Mouse (Mus musculus) c-Kit-positive CD71-negative TER-119-negative erythroid progenitor cells, embryonic 14.5 days (primary cell): ENCODE results near the gene Matk.

Experiments
- DNase-seq: peaks from one replicate; pipeline ENCODE4 v3.0.0-alpha.2; 2013; ENCODE audit warnings: low read depth

Gene Matk

DNA sequence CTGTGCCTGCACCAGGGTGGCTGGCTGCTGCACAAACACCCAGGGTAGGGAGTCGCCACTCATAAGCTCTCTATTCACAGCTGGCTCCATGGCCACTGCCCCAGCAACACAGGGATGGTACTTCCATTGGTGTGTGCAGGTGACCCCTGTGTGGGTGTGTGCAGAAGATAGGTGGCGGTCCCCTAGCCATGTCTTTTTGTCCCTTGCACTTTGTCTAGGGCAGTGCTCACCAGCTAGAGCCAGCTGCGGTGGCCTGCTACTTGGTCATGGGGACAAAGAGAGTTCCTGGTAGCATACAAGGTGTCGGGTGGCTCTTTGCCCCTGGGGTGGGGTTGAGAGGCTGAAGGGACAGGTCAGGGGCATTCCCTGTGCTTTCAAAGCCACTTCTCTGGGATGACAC lies 8.6 kb upstream of the Matk start:
- no peak for DNase-seq

DNA sequence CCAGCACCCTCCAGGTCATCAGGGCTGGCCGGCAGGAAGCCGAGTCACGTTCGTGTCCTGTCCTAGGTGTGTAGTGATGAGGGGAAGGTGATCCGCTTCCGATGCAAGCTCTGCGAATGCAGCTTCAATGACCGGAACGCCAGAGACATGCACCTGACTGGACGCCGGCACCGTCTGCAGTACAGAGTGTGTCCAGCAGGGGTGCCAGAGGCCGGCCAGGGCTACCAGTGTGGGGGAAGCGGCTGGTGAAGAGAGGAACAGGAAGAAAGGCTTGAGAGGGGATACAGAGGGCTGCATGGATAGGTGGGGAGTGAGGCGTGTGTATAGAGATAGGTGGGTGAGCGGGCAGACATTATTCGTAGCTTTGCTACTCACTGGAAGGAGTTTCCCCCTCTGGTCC lies 8.1 kb upstream of the Matk start:
- peak; percentile 63 for DNase-seq

GRCm38 (mm10) chr10:81245166-81245565 lies 7.6 kb upstream of the Matk start:
- DNase-seq, result no peak

- DNase-seq, result no peak
Observed at GRCm38 (mm10) chr10:81247804-81248203, 4.9 kb upstream of the Matk start.

- no peak for DNase-seq
Observed at GRCm38 (mm10) chr10:81249442-81249841, 3.3 kb upstream of the Matk start.

- DNase-seq, result no peak
Observed at GRCm38 (mm10) chr10:81254886-81255285, 2.2 kb downstream of the Matk start.

DNA sequence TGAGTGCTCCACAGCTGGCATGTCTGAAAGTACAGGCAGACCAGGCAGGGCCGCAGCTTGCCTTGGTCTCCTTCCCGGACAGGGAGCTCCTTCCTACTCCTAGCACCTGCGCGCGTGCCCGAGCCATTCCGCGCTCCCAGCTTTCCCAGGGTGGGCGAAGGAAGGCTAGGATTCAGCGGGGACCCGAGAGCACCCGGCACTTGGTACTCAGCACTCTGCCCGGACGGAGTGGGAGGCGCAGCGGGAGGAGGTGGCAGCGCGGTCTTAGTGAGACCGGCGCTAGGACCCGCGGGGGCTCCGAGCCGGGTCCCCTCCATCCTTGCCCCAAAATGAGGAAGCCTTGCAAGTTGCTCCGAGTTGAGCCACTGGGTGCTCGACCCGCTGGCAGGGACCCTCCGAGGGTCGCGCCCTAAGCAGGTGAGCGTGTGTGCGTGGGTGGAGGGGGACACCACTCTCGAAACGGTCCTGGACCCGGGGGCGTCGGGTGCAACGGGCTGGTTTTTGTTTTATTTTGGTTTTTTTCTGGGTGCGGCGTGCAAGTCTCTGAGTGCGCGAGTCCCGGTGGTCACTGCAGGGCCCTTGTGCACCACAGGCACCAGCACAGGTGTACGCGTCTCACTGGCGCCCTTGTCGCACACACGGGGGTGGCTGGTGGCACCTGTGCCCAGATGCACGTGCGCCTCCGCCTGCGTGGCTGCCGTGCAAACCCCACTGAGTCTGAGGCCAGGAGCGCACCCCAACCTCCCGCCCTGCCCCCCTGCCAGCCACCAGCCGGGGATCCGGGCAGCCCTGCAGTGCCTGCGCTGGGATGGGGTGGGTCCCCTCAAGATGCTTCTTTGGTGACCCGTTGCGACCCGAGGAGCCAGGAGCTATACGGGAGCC lies 4.7 kb downstream of the Matk start:
- no peak for DNase-seq

DNA sequence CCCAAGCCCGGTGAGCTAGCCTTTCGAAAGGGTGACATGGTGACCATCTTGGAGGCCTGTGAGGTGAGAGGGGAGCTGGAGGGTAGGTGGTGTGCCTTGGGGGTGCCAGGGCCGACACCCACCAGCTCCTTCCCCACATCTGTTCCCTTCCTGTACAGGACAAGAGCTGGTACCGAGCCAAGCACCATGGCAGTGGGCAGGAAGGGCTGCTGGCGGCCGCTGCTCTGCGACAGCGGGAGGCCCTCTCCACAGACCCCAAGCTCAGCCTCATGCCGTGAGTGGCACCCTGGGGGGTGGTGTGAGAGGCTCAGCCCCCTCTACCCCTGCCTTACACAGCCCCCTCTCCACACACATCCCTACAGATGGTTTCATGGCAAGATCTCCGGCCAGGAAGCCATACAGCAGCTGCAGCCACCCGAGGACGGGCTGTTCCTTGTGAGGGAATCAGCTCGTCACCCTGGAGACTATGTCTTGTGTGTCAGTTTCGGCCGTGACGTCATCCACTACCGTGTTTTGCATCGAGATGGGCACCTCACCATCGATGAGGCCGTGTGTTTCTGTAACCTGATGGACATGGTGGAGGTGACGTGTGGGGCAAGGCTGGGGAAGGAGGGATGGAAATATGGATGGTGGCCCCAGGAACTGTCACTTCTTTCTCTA lies 6.6 kb downstream of the Matk start:
- DNase-seq, result no peak

DNA sequence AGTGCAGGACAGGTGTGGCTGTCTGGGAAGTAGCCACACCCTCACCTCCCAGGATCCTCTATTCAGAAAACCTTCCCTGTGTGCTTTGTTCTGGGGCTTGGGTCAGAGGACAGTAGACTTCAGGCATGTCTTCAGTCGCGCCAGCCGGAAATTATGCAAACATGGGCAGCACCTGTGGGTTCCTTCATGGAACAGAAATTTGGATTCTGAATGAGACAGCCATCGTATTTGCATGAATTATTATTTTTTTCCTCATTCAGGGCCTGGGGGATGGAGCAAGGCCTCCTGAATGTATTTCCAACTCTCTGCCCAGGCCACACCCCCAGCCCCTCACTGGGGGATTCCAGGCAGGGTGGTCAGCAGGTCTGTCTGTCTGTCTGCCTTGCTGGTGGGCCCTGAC lies 8.3 kb downstream of the Matk start:
- DNase-seq, result no peak

GRCm38 (mm10) chr10:81265540-81265939 lies 12.8 kb downstream of the Matk start:
- no peak for DNase-seq

DNA sequence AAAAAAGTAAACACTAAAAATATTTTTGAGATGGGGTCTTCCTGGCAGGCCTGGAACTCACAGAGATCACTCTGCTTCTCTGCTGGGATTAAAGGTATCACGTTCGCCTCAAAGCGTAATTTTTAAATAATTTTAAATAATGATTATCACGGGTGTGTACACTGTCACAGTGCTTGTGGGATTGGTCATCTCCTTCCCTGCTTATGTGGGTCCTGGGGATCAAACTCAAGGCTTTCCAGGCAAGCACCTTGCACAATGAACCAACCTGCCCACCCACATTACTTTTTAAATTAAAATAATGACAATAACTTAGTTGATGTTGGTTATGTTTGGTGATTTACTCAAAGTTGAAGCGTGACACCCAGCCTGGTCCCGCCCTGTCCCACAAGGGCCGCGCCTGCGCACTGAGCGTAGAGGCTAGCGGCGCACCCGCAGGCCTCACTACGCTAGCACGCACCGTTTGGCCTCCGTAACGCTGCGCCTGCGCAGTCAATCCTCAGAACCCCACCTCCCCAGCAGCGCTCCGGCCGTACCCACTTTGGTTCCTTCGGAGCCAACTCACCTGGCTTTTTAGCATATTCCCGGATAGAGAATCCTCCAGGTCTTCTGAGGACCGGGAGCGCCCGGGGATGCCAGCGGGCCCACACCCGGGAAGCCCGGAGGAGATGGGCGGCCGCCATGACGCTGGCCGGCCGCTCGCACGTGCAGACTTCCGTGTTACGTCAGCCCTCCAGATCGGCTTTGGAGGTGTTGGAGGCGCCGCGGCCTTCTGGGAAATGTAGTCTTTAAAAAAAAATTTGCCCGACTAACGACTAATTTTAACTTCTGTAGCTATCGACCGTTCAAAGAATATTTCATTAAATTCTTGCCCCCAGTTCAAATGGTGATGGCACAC lies 13.7 kb downstream of the Matk start, which contains the start of the genes Mrpl54 and Apba3:
TSS of gene Mrpl54 (minus strand) at position 724 of the 895 bp plus-strand sequence.
TSS of gene Apba3 (plus strand) at position 750 of the 895 bp plus-strand sequence.
- DNase-seq, result peak; percentile 95

DNA sequence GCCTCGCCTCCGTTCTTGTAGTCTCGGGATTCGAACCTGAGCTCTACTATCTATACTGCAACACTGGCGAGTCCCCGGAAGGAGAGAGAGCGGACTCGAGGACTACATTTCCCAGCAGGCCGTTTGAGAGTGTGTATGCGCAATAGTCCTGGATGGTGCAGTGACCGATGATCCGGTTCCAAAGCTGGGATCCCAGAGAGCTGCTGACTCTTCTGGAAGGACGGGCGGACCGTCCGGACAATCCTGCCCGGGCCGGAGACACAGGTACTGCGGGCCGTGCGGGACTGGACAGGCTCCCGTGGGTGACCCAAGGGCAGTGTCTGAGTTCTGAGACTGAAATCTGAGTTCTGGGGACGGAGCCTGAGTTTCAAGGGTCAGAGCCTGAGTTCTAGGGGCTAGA lies 15.3 kb downstream of the Matk start:
- DNase-seq, result peak; percentile 63

DNA sequence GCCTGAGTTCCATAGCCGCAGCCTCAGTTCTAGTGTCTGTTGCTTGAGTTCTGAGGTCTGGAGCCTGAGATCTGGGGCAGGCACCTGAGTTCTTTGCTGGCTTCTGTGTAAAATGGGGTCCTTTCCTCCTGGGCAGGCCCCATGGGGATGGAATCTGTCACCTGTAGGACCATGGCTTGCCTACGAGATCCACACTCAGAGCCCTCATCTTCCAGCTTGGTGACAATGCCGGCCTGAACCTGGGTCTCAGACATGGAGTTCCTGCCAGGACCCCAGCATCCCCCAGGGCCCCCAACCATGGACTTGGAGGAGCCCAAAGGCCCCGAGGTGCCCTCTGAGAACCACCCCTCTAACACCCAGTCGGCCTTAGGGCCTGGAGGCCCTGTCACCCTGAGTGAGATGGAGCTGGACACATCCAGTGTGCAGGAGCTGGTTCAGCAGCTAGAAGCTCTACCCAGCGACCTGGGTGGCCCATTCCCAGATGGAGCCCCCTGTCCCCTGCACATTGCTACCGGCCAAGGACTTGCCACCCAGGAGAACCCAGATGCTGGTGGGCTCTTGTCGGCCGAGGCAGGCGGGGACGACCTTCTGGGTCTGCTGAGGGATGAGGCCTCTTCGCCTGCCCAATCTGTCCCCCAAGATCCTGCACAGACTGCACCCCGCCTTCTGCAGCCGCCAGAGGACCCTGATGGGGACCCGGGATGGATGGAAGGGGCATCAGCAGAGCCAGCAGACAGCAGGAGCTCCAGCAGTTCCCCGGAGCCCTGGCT lies 16.1 kb downstream of the Matk start:
- no peak for DNase-seq

DNA sequence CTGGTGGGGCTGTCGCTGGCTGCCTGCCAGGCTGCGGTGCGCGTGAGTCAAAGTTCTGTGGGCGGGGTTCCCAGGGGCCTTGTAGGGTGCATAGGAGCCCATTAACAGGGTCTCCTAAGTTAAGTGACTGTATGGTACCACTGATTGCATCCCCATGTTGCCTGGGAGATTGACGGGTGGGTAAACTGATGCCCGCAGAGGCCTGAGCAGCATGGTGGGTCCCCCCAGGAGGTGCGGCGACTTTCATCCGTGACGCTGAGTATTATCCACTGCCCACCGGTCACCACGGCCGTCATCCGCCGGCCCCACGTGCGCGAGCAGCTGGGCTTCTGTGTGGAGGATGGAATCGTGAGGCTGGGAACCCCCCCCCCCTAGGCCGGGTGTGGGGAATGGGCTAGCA lies 19.6 kb downstream of the Matk start:
- no peak for DNase-seq

DNA sequence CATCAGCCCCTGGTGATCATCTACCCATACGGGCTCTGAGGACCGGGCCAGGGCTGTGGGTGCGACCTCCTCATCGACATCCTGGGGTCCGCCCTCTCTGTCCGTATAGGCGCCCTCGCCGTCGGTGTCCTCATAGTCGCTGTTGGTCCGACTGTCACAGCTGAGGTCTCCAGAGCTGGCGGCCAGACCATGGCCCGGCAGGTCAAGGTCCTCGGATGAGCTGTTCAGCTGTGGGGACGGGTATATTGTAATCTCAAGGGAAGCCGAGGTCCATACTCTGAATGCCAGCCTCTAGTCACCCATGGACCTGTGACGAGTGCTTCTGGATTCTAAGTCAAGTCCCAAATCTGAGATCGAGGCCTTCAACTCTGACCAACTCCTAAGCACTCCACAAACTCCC lies 21.1 kb downstream of the Matk start:
- no peak for DNase-seq

GRCm38 (mm10) chr10:81277676-81278075 lies 24.9 kb downstream of the Matk start:
- no peak for DNase-seq

DNA sequence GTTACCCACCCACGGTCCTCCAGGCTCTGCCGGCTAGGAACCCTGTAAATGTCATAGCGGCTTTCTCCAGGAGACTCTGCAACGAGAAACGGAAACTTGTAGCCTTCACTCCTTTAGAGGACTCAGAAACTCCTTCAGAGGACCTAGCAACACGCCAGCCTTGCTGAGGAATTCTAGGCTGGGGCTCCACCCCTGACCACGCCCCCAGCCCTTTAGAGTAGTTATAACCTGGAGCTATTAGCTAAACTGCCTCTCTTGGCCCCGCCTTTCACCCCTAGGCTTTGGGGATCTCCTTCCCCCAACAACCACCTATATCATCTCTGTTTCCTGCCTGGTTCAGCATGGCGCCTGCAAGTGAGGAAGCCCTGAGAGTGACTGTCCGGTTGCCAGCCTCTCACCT lies 26.8 kb downstream of the Matk start:
- DNase-seq, result no peak

GRCm38 (mm10) chr10:81284189-81284588 lies 31.5 kb downstream of the Matk start:
- no peak for DNase-seq

GRCm38 (mm10) chr10:81284719-81285118 lies 32.0 kb downstream of the Matk start:
- DNase-seq, result no peak

- peak; percentile 87 for DNase-seq
Observed at GRCm38 (mm10) chr10:81285694-81286450, 33.1 kb downstream of the Matk start.

DNA sequence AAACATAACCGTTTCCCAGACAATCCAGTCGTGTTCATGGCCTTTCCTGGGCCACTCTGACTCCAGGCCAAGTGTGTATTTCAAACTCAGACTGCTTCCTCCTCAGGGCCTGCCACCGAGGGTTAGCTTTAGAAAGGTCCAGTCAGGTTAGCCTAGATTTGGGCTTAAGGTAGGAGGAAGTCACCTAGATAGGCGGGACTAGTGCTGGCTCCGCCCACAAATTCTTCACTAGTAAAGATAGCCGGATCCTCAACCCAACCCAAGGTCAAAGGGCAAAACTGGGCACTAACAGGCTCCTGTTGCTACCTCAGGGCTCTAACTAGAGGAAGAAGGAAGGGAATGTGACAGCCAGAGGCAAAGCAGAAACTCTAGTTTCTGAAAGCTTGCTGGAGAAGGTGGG lies 33.9 kb downstream of the Matk start:
- DNase-seq, result no peak
